Mouse (Mus musculus) embryo, embryonic 9.5 days (tissue): ENCODE measurements at regions not wholly inside any gene's neighbourhood (a gene's known extent, or its start where the extent isn't known, plus 50 kb on each side); places are given as distances from the start of the nearest gene placed in this dataset.
A peak's percentile ranks its signal among the peaks of the same experiment; 100 is the strongest.

ENCODE experiments used
- DNase-seq: peaks from one replicate; pipeline ENCODE4 v3.0.0-alpha.2; 2017; ENCODE audit errors: extremely low spot score

DNA sequence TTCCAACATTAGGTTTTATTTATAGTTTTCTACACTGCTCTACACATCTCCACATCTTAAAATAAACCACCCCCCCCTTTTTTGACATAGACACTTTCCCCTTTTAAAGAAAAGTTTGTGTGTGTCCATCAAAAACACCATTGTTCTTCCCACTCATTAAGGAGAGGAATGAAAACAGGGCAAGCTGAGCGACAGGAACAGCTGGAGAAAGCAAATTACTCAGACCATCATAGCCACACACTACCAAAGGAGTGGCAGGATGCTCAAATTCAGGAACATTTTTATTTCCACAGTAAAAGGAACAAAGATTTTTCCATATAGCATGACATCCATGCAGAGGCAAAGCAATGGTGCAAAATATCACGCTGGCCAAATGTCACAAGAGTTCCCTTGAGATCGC is 198.6 kb downstream of the Gm11361 start:
- no peak for DNase-seq

DNA sequence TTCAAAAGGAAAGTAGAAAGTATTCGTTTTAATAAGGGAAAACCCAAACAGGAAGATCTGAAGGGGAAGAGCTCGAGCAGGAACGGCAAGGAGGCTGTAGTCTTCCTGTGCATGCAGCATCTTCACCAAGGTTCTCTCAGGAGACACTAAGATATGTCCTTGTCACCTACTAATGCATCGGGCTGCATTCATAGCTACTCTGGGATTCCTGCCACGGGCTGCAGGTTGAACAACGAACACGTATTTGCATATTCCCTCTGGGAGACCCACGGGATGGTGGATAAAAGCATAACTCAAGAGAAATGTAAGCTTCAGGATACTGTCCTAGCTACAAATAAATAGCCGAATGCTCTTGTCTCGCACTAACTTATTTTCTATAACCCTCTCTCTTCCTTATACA is 197.7 kb downstream of the Gm11361 start:
- no peak for DNase-seq

DNA sequence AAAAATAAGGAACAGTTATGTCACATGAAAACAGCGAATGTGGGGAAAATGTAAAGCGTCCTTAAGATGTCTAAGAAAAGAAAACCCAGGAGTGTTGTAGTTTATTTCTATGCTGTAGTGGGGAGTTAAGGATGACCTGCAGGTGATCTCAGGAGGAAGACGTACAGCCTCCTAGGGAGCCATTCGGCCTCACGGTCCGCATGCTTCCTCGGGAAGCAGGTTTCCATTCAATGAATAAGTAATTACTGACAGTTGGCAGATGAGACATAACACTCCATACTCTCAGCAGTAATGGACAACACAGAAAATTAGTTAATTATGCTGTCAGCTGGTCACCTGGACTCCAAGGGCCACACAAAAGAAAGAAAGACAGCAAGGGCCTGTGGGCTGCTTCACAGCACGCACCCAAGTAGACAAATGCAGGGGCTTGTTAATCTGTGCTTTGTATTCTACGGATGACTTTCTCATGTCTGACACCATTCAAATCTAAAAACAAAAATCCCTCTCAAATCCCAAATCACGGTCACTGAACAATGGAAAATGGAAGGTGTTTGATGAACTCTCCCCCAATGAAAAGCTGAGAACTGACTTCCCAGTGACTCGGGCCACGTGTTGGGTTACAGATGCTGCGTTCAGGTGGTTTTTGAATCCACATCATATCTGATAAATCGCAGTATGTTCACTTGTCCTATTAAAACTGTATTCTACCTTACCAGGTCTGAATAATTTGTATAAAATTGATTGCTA is 193.5 kb downstream of the Gm11361 start:
- DNase-seq, result no peak

DNA sequence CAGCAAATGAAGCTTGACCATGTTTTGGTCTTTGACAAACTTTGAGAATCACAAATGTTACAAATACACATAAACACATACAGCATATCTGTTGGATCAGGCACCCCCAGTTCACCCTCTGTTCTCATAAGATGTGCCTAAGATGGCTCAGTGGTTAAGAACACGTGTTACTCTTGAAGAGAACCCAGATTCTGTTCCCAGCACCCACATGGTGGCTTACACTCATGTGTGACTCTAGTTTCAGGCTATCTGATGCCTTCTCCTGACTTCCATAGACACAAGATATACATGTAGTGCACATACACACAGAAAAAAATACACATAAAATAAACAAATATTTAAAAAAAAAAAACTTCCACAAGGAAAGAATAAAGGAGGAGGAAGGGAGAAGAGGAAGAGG is 191.7 kb downstream of the Gm11361 start:
- no peak for DNase-seq

DNA sequence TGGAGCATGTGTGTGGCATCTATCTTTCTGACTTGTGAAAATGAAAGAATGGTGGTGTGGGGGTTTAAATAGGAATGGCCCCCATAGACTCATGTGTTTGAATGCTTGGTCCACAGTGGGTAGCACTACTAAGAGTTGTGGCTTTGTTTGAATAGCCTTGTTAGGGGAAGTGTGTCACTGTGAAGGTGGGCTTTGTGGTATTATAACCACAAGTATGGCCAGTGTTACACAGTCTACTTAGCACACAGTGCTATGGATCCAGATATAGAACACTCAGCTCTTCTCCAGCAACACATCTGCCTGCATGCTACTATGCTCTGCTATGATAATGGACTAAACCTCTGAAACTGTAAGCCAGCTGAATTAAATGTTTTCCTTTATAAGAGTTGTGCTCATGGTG is 184.9 kb downstream of the Gm11361 start:
- DNase-seq, result no peak

DNA sequence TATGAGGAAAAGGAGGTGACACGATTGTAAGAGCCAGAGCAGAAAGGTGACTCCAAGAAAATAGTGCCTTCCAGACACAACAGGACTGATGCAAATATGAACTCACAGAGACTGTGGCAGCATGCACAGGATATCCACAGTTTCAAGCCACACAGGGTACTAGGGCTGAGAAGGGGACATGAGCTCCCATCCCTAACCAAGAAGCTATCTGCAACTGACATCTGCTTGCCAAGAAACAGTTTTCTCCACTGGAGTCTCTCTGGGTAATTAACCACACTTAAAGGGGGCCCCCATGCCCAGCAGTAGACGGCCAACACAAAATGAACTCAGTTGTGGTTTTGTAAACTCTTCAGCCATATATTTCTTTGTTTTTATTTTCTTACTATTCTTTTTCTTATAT is 176.1 kb downstream of the Gm11361 start:
- no peak for DNase-seq

DNA sequence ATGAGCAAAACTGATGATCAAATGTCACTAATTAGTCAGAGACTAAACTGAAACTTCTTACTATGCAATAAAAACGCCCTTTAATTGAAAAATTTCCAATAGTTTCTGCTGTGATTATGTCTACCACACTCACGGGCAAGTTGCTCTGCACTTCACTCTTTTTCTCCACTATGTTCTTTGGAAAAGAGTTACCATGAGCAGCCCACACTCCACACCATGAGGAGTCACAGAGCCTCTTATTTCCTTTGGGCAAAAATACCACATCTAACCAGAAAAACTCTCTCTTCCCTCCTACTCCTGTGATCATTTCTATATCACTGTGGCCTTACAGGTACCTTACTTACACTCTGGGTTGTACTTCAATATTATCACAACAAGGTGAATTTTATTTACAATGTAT is 174.7 kb downstream of the Gm11361 start:
- no peak for DNase-seq

DNA sequence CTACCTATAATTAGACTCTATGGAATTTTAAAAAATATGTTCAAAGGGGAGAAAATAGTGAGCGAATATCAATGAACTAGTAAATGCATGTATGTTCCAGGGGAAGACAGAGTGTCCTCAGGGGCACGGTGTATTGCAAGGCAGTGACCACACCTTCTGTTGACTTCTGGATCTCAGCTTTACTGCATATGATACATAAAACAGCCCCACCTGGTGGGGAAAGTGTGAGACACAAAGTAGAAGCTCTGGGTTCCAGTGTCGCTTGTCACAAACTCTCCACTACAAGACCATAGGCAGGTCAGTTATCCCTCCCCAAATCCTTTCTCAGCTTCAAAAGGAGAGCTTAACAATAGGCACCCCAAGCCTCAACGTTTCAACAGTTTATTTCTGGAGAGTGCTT is 168.8 kb downstream of the Gm11361 start:
- DNase-seq, result no peak

DNA sequence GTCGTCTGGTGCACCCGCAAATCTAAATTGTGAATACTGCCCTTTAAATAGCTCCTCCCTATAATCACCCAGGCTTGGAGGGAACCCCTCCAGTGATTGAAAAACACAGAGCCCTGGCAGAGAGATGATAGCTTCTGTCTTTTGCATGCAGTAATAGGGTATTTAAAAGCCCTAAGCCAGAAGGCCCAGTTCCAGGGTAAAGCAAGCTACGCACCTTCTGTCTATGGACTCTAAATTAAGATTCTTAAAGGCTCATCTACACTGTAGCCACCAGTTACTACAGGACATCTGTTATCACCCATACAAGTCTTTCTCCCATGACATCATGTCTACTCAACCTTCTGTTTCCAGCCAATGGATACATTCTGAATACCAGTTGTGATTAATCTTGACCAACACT is 167.8 kb downstream of the Gm11361 start:
- DNase-seq, result no peak

DNA sequence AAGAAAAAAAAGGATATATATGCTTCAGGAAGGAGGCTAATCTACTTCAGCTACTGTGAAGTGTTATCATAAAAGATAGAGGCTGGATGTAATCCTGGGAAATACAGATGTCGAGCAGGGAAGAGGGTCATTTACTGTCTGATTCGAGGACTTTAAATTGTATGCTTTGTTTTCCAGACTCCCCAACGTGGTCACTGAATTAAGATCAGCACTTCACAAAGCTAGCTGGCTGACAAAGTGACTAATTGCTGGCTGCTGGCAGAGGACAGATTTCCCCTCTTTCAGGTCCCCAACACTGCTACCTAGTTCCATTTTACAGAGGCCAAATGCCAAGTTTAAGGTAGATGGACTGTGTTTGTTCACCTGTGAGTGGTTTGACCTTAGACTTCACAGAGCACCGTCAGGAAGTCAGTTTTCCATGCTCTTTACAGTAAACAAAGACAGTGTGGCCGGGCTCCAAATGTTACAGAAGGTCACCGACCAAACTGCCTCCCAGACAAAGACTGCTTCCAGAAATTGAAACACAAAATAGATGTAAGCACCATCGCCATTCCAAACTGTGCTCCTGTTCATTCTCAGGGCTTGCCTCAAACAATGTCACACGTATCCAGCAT is 167.2 kb downstream of the Gm11361 start:
- DNase-seq, result peak; percentile 12

DNA sequence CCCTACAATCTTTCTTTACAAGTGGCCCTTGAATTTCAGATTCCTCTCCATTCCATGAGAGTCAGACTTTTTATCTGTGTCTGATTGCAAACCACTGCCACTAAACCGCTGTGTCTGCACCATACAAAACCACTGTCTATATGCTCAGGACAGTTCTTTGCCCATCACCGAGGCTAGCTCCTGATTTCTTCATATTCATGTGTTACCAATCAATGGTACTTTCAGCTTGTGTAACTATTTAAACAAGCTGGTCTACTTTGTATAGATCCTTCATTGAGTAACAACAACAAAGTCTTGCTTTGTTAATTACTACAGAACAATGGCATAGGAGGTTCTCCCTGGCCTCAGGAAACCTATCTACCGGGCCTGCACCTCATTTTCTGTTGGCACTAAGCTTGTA is 164.0 kb downstream of the Gm11361 start:
- no peak for DNase-seq

DNA sequence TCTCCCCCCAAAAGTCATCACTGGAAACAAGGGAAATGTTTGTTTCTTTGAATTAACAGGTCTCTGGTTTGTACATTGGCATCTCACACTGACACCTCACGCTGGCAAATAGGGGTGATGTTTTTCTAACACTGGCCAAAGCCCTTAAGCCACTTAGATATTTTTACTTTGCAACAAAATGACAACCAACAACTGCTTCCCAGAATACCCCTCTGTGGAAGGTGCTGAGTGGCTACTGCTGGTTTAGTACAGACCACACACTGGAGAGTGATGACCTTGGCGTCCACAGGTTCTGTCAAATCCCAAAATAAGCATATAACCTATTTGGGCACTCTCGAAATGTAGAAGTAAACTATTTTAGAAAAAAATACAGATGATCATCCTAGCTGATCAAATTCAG is 163.3 kb downstream of the Gm11361 start:
- DNase-seq, result no peak

DNA sequence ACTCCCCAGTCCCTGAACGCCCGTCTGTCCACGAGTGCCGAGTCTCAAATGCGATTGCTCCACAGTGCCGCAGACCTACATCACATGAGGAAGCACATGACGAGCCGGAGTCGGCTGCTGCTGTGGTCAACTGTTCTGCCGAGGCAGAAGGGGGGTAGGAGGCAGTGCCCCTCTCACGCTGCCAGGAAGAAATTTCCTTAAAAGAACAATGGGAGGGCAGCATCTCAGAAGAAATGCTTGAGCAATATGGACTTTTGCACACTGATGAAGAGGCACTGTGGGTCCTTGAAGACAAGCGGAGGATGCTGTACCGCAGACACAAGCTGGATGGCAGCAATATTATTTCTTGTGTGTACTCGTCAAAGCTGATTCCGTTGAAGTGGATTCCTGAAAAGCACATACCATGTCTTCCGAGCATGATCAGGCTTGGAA is 162.6 kb downstream of the Gm11361 start:
- DNase-seq, result no peak

DNA sequence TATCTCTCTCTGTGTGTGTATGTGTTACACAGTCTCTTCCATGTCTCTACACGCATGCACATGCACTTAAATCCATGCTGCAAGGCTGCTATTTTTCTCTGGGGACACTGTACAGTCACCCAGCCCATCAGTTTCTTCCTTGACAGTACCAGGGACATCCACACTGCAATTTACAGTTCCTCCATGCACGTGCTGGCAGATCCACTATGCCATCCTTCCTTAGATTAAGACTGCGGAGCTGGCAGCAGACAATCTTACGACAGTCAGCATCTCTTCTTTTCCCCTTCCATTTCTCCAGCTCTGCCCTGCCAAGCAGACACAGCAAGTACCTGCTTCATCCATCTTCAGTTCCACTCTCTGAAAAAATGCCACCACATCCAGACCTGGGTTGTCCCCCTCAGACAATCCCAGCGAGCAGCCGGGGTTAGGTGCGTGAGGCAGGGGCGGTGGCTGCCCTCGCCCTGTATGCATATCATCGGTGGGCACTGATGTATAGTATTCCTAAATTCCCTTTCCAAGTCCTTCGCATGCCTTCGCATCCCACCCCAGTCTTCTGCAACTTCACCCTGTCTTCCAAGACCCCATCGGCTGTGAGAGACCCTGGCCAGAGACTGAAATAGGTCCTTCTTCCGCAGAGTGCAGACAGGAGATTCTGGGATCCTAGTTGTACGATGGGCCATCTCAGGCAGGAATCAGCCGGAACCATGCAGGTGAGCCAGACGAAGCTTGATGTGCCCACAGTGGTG is 161.8 kb downstream of the Gm11361 start:
- DNase-seq, result no peak

DNA sequence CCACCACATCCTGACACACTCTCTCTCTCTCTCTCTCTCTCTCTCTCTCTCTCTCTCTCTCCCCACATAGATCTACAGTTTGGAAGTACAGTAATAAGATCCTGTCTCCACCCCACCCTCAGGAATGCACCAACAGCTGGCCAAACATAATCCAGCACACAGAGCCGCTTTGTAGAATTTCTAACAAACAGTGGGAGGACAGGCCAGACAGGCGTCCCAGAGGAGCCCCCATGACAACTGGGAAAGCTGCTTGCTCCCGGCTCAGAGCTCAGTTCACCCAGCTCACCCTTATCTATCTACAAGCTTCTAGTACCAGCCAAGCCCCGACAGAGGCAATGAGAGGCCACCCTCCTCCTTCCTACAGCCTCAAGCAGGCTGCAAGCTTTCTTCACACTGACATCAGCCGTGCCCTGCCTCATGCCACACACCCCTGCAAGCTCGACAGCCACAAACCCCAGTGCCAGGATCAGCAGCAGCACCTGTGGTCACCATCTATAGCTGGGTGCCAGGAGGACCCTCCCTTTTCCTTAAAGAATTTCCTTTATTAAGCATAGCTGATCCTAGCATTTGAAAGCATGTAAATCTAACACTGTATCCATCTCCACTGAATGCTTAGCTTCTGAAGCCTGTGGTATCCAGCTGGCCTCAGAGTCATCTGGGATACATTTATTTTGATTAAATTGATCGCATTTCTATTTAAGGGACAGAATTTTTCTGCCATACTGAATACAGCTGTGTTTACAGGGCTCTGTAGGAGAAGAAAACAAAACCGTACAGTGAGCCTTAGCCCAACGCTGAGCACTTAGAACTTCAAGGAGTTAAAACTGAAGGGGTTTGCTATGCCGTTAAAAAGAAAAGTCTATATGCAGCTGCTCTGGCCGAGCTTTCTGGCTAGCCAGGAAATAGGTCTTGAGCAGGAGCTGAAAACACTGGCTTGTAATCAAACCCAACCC is 160.9 kb downstream of the Gm11361 start:
- peak; percentile 67 for DNase-seq

DNA sequence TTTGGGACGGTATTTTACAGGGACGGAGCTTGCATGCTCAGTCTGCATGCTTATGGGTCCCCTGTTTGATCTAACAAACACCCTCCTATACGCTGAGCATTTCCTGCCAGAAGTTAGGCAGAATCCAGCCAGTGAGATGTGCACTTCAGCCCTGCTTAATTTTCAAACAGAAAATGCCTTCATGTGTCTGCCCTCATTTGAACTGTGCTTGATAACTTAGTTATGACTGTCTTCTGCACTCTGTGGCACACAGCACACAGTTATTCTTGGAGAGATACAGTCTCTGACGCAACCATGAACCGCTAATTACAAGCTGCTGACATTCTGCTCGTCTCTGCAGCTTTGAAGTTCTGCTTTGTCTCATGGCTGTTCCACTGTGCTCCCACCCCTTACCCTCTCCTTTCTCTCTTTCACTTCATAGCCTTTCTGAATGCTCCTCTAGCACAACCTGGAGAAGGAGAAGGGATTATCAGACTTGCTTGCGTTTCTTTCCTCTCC is 160.2 kb downstream of the Gm11361 start:
- DNase-seq, result no peak

DNA sequence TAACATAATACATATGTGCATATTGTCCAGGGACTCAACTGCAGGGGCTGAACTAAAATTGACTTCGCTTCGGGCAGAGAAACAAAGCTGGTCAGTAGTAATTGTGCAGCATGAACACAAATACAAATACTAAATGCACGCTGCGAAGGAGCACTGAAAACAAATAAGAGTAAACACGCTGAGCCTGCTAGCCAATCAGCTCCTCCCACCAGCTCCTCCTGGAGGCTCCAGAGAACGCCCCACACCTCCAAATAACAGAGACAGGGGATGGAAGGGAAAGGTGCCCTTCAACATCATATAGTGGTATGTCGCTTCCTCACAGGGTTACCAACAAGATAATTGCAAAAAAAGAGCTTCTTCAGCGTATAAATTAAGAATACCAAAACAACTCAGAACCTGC is 159.6 kb downstream of the Gm11361 start:
- DNase-seq, result peak; percentile 20

DNA sequence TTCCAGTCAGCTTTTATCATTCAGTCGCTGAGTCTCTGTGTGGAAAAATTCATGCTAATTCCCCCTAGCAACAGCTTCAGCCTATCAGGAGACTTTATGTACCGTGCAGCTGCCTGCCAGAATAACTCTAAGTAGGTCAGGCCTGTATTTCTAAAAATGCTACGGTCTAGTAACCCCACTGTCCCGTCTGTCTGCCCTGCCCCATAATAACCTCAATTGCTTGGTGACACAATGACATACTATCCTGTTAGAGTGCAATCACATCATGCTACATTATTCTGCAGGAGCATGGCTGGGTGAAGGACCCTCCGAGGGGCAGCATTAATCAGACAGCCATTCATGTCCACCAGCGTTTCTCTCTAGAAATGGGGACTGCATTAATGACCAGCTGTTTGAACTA is 158.9 kb downstream of the Gm11361 start:
- peak; percentile 53 for DNase-seq

DNA sequence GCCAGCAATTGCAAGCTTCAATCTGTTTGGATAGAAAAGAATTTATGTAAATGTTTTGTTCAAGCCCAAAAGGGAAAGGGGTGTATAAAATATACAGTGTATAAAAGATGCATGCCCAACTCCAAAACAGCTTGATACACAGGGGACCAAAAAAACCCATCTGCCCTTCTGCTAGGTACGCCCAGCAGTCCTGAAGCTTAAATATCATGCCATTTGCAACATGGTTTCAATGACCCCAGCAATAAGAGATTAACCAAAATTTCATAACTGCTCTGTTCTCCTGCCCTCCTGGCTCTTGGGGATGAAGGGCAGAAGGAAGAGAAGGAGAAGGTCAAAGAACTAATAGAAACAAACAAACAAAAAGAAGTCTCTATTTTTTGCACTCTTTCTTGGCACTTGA is 158.4 kb downstream of the Gm11361 start:
- no peak for DNase-seq

DNA sequence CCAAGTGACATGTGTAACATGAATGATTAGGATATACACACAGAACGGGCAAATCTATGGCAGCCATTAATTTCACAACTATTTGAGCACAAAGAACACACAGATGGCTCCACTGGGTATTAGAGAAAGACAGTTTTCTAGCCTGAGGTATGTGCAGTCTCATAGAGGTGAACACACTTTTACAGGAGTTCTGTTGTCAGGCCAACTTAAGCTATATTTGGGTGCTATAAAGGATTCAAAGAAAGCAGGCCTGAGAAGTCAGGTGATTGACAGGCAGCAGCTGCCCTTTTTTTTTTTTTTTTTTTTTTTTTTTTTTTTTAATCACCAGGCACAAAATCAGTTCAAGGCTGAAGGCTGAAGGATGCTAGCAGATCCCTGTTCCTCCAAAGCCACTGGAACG is 153.0 kb downstream of the Gm11361 start:
- DNase-seq, result no peak

DNA sequence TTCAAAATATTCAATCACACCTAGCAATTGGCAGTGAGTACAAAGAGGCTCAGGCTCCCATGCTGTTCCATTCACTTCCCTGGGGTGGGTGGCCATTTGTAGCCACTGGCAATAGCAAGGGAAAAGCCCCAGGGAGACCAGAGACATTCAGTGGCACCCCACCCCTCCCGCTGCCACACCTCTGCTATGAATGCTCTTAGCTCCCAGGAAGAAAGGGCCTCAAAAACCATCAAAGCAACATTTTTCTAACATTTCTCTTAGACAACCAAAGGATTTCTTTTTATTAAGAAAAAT is 152.2 kb downstream of the Gm11361 start:
- DNase-seq, result no peak
